Mouse (Mus musculus) spleen, adult 2 months (tissue): ENCODE results near the gene Nusap1. TPM values are rescaled to one million over a fixed set of nuclear protein-coding genes. Genes with fewer than 3 reads are reported as not detected.
A peak's percentile ranks its signal among the peaks of the same experiment; 100 is the strongest.
"Not testable (repeated sequence)": the region's sequence is repeated elsewhere in the genome, so short reads cannot be mapped to it uniquely, and the experiment has no call there.

Experiments
- DNase-seq, 2 experiments: peaks; one replicate each; pipeline versions ENCODE4 v3.0.0 to v3.0.0-alpha.2; 2012 to 2021; ENCODE audit warnings: low spot score in 2 of 2, low read depth in 1 of 2
- H3K27ac ChIP-seq: fragments of 200-500 bp; 2 replicates; pipeline ENCODE4 v1.5.1; 2012; ENCODE audit warnings: low read length, inconsistent platforms; ENCODE audit not compliant: insufficient read depth
- H3K27me3 ChIP-seq: fragments of 200-500 bp; 2 replicates; pipeline ENCODE4 v1.6.1; 2012; ENCODE audit warnings: mild to moderate bottlenecking, moderate library complexity, low read length, inconsistent platforms; ENCODE audit not compliant: control insufficient read depth, insufficient read depth
- H3K36me3 ChIP-seq: fragments of 200-500 bp; 2 replicates; pipeline ENCODE4 v1.6.1; 2012; ENCODE audit warnings: mild to moderate bottlenecking, low read length, inconsistent platforms; ENCODE audit not compliant: control insufficient read depth, insufficient read depth
- H3K4me1 ChIP-seq: fragments of 200-500 bp; 2 replicates; pipeline ENCODE4 v1.6.1; 2011; ENCODE audit warnings: inconsistent platforms; ENCODE audit not compliant: control insufficient read depth, insufficient read depth, insufficient read length
- H3K4me3 ChIP-seq: fragments of 200-500 bp; 2 replicates; pipeline ENCODE4 v1.5.1; 2011; ENCODE audit warnings: mild to moderate bottlenecking, inconsistent platforms; ENCODE audit not compliant: insufficient read depth, insufficient read length; ENCODE audit errors: extremely low read depth
- CTCF ChIP-seq: fragments of 200-500 bp; IDR thresholded peaks from 2 replicates; pipeline ENCODE4 v1.5.1; 2011; ENCODE audit warnings: mild to moderate bottlenecking, inconsistent platforms; ENCODE audit not compliant: insufficient read depth, insufficient read length, insufficient replicate concordance; ENCODE audit errors: extremely low read depth
- POLR2A ChIP-seq: fragments of 200-500 bp; IDR thresholded peaks from 2 replicates; pipeline ENCODE4 v1.6.1; 2011; ENCODE audit warnings: low read depth, low read length, inconsistent platforms
- WGBS: fragments of 180-500 bp; shearing (Covaris S2); methylation state at CpG from one replicate; pipeline ENCODE4 v1.1.7; 2018; 5-methylcytosine and 5-hydroxymethylcytosine counted together
- polyA plus RNA-seq: library from polyadenylated mRNA; depleted of rRNA; stranded (reverse); fragments of >200 nt; gene quantifications from 2 replicates; pipeline ENCODE4 v1.2.3, GENCODE M21; 2012

Gene Nusap1
- polyA plus RNA-seq, 1 experiment = 1.7 TPM

DNA sequence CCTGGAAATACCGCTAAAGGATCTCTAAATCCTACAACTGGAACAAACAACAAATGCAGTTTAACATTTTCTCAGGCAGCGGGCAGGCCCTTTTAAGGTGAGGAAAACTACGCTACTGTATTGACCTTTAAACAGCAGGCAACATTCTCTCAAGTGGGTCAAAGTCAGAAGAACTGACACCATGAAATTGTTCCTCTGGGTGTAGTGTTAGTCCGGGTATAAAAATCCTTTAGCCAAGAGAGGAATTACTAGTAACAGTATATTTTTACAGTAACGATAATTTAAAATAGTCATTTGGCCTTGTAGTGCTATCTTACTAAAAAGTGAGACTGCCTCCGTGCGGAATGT is 24.4 kb upstream of the Nusap1 start:
- WGBS = 27% methylated on average over 7 of the region's 7 CpGs
- no peak for DNase-seq
- no peak for TF ChIP-seq CTCF
- TF ChIP-seq POLR2A = no peak
- Histone ChIP-seq H3K4me1 (no peaks in the 10 kb centered on the region), H3K27me3 (no peaks in the 10 kb centered on the region), H3K36me3 (peaks cover 15% of the 10 kb centered on the region), H3K4me3 (no peak overlapping the region; the same call in 1 of the 2 replicates), H3K27ac (no peak overlapping the region)

GRCm38 (mm10) chr2:119594113-119594981 is 23.8 kb upstream of the Nusap1 start:
- WGBS = under 1% methylated on average over 61 of the region's 61 CpGs
- TF ChIP-seq POLR2A (peak; percentile 80), CTCF (no peak)

GRCm38 (mm10) chr2:119595308-119595707 is 22.8 kb upstream of the Nusap1 start:
- Histone ChIP-seq H3K36me3 (peaks cover 23% of the 10 kb centered on the region), H3K4me1 (no peaks in the 10 kb centered on the region), H3K27ac (no peak overlapping the region), H3K27me3 (no peaks in the 10 kb centered on the region), H3K4me3 (peak overlapping the region; percentile 40; the same call in 1 of the 2 replicates)
- DNase-seq = no peak
- WGBS = 19% methylated on average over 4 of the region's 4 CpGs
- TF ChIP-seq POLR2A = no peak
- TF ChIP-seq CTCF = no peak

More at GRCm38 (mm10) chr2:119594113-119594981, 23.8 kb upstream of the Nusap1 start:
- Histone ChIP-seq H3K4me1 (no peaks in the 10 kb centered on the region), H3K27me3 (no peaks in the 10 kb centered on the region), H3K36me3 (peaks cover 18% of the 10 kb centered on the region), H3K4me3 (peak overlapping the region; percentile 97), H3K27ac (peak overlapping the region; percentile 93)
- DNase-seq = peak; percentile 93

- Histone ChIP-seq H3K4me3 (no peak overlapping the region), H3K27me3 (no peaks in the 10 kb centered on the region), H3K36me3 (peaks cover 31% of the 10 kb centered on the region), H3K4me1 (no peaks in the 10 kb centered on the region), H3K27ac (no peak overlapping the region)
- TF ChIP-seq POLR2A (no peak), CTCF (no peak)
- DNase-seq = no peak
- WGBS = 62% methylated on average over 8 of the region's 8 CpGs
Measured at GRCm38 (mm10) chr2:119596781-119597330, 21.2 kb upstream of the Nusap1 start.

DNA sequence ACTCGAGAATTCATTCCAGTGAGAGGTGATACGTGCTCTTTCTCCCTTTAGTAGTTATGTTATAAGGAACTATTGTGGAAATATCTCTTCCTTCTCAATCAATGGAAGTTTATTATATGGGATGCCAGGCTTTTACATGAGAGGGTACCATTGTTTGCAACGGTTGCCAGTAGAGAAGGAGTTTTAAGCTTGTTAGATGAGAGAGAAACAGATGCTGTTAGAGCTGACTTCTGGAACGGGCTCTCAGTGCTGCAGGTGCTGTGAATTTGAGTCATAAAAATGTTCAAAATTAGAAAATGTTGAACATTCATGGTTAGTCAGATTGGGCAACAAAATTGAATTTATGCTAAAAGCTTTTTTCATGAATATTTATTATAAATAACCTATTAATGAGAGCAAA is 17.1 kb upstream of the Nusap1 start:
- no peak for TF ChIP-seq POLR2A
- no peak for TF ChIP-seq CTCF
- no peak overlapping the region for H3K4me3 ChIP-seq
- no peaks in the 10 kb centered on the region for H3K4me1 ChIP-seq
- H3K36me3 ChIP-seq = peaks cover 36% of the 10 kb centered on the region
- no peak overlapping the region for H3K27ac ChIP-seq
- no peaks in the 10 kb centered on the region for H3K27me3 ChIP-seq
- 93% methylated on average over 4 of the region's 4 CpGs for WGBS
- DNase-seq = no peak

DNA sequence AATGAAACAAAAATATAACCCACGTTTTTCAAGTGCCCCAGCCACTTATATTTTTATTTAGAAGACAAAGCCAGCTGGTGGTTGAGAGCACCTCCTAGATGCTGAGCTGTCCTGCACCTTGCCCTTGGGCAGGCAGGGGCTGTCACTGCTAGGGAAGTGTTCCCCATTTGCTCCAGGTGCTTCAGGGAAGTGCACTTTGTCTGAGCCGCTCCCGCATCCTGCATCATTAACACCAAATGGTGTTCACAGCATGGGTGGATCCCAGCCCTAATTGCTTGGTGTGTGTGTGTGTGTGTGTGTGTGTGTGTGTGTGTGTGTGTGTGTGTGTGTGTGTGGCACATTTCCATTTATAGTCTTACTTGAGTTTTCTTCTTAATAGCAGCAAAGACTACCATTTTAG is 16.5 kb upstream of the Nusap1 start:
- WGBS = 85% methylated on average over 3 of the region's 3 CpGs
- H3K27ac ChIP-seq = not testable (repeated sequence)

GRCm38 (mm10) chr2:119602488-119602887 is 15.6 kb upstream of the Nusap1 start:
- peaks cover 30% of the 10 kb centered on the region for H3K36me3 ChIP-seq
- WGBS = 89% methylated on average over 1 of the region's 1 CpGs
- no peaks in the 10 kb centered on the region for H3K27me3 ChIP-seq
- DNase-seq = no peak
- H3K27ac ChIP-seq = no peak overlapping the region
- H3K4me3 ChIP-seq = no peak overlapping the region
- H3K4me1 ChIP-seq = no peaks in the 10 kb centered on the region
- TF ChIP-seq CTCF (no peak), POLR2A (no peak)

More for the DNA sequence above, 16.5 kb upstream of the Nusap1 start:
- not testable (repeated sequence) for H3K4me1 ChIP-seq, DNase-seq, H3K27me3 ChIP-seq, H3K4me3 ChIP-seq
- H3K36me3 ChIP-seq = peaks cover 35% of the 10 kb centered on the region
